Mouse (Mus musculus) stomach, postnatal 0 days (tissue): Measurements from ENCODE around the gene Urgcp.

ENCODE experiments used
- CTCF ChIP-seq: IDR thresholded peaks from 2 replicates; pipeline ENCODE4 v1.5.1; 2016; ENCODE audit warnings: antibody characterized with exemption, low read depth, mild to moderate bottlenecking, moderate library complexity
- EP300 ChIP-seq: optimal IDR thresholded peaks from 2 replicates; pipeline ENCODE3; 2016; ENCODE audit warnings: antibody characterized with exemption

GRCm38 (mm10) chr11:5684283-5684682, 77.9 kb downstream of the Urgcp start:
- TF ChIP-seq CTCF (no peak), EP300 (no peak)
